Mouse (Mus musculus): Measurements from ENCODE around the gene Dok3.

The Dok3 gene

GRCm38 (mm10) chr13:55477492-55477891 lies 51.6 kb downstream of the Dok3 start:
- DNase-seq (ENCODE audit: low read depth, low spot score), result no peak

- DNase-seq (ENCODE audit: low read depth, low spot score), result no peak
Measured at GRCm38 (mm10) chr13:55476256-55476655, 52.8 kb downstream of the Dok3 start.

DNA sequence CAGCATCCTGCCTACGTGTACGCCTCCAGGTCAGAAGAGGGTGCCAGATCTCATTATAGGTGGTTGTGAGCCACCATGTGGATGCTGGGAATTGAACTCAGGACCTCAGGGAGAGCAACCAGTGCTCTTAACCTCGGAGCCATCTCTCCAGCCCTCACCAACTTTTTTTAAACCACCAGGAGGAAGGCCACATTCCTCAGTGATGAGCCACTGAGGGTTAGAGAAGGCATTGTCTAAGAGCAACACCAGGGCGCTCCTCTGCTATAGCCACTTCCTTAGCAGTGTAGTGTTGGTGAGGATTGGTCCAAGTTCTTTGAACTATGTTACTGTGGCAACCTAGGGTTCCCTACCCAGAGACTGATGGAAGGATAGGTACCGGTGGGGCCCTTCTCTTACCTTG lies 53.3 kb downstream of the Dok3 start:
- DNase-seq (ENCODE audit: low read depth, low spot score), result no peak

GRCm38 (mm10) chr13:55474621-55475069 lies 54.5 kb downstream of the Dok3 start:
- DNase-seq (ENCODE audit: low read depth, low spot score), result no peak

GRCm38 (mm10) chr13:55473961-55474360 lies 55.1 kb downstream of the Dok3 start:
- no peak for DNase-seq (ENCODE audit: low read depth, low spot score)

All from WW6 (cell line).